Mouse (Mus musculus) embryonic facial prominence, embryonic 11.5 days (tissue): ENCODE results near the gene Txndc16. TPM values are rescaled to one million over a fixed set of nuclear protein-coding genes. Genes with fewer than 3 reads are reported as not detected.
A peak's percentile ranks its signal among the peaks of the same experiment; 100 is the strongest.

ENCODE experiments used
- ATAC-seq: fragments of 200-750 bp; cut with Nextera tagmentation; replicated peaks from 2 replicates; pipeline ENCODE4 v1.8.0; 2017; ENCODE audit warnings: low read depth; ENCODE audit not compliant: insufficient number of reproducible peaks, low FRiP score, low TSS enrichment
- DNase-seq: peaks from one replicate; pipeline ENCODE4 v3.0.0-alpha.2; 2015; ENCODE audit warnings: low spot score
- H3K27ac ChIP-seq: fragments of 300-500 bp; sonication (generic); replicated peaks from 2 replicates; pipeline ENCODE4 v1.5.1; 2014; ENCODE audit warnings: mild to moderate bottlenecking, low read depth, low read length, control low read depth
- H3K27me3 ChIP-seq: fragments of 300-500 bp; sonication (generic); 2 replicates; pipeline ENCODE4 v1.6.1; 2014; ENCODE audit warnings: mild to moderate bottlenecking, low read length, moderate library complexity, mixed read lengths; ENCODE audit not compliant: control insufficient read depth, insufficient read depth
- H3K36me3 ChIP-seq: fragments of 300-500 bp; sonication (generic); replicated peaks from 2 replicates; pipeline ENCODE4 v1.6.1; 2014; ENCODE audit warnings: low read depth, mild to moderate bottlenecking, low read length, moderate library complexity, mixed read lengths; ENCODE audit not compliant: control insufficient read depth, insufficient read depth
- H3K4me1 ChIP-seq: fragments of 300-500 bp; sonication (generic); 2 replicates; pipeline ENCODE4 v1.6.1; 2014; ENCODE audit warnings: low read length, mixed read lengths; ENCODE audit not compliant: control insufficient read depth, insufficient read depth
- H3K4me2 ChIP-seq: fragments of 300-500 bp; sonication (generic); 2 replicates; pipeline ENCODE4 v1.6.1; 2014; ENCODE audit warnings: low read depth, mild to moderate bottlenecking, control low read depth, low read length, moderate library complexity
- H3K4me3 ChIP-seq: fragments of 300-500 bp; sonication (generic); 2 replicates; pipeline ENCODE4 v1.5.1; 2014; ENCODE audit warnings: low read depth, low read length, control low read depth
- H3K9ac ChIP-seq: fragments of 300-500 bp; sonication (generic); replicated peaks from 2 replicates; pipeline ENCODE4 v1.6.1; 2014; ENCODE audit warnings: mild to moderate bottlenecking, control low read depth, low read length
- H3K9me3 ChIP-seq: fragments of 300-500 bp; sonication (generic); replicated peaks from 2 replicates; pipeline ENCODE4 v1.6.1; 2016; ENCODE audit warnings: mild to moderate bottlenecking, low read length, inconsistent platforms, mixed read lengths; ENCODE audit not compliant: control insufficient read depth
- WGBS: fragments of 180-500 bp; shearing (Covaris S2); extraction: QIAGEN DNeasy Blood & Tissue Kit; methylation state at CpG from one replicate; pipeline ENCODE4 v1.1.7; 2014; 5-methylcytosine and 5-hydroxymethylcytosine counted together
- polyA plus RNA-seq: library from polyadenylated mRNA; unstranded; fragments of >200 nt; fragmentation: Nextera tagmentation; extraction: Ambion mirVana; gene quantifications from 2 replicates; pipeline ENCODE4 v1.2.1, GENCODE M21; 2014

The Txndc16 gene
- 19.3 and 22.8 TPM in 2 replicates for polyA plus RNA-seq

GRCm38 (mm10) chr14:45220090-45220956, at the start of gene Txndc16:
Txndc16 (minus strand) TSS chr14:45220328.
- H3K36me3 ChIP-seq, result no peaks in the 10 kb centered on the region
- DNase-seq (peak; percentile 84), ATAC-seq (peak; percentile 50)
- H3K4me2 ChIP-seq, result peak within 1 kb of the TSS; percentile 93
- H3K4me3 ChIP-seq, result peak within 1 kb of the TSS; percentile 88
- under 1% methylated on average over 41 of the region's 59 CpGs for WGBS
- no peaks in the 10 kb centered on the region for H3K27me3 ChIP-seq
- peak within 1 kb of the TSS; percentile 85 for H3K9ac ChIP-seq
- no peaks in the 10 kb centered on the region for H3K4me1 ChIP-seq
- H3K27ac ChIP-seq, result peak within 1 kb of the TSS; percentile 83
- no peaks in the 10 kb centered on the region for H3K9me3 ChIP-seq

DNA sequence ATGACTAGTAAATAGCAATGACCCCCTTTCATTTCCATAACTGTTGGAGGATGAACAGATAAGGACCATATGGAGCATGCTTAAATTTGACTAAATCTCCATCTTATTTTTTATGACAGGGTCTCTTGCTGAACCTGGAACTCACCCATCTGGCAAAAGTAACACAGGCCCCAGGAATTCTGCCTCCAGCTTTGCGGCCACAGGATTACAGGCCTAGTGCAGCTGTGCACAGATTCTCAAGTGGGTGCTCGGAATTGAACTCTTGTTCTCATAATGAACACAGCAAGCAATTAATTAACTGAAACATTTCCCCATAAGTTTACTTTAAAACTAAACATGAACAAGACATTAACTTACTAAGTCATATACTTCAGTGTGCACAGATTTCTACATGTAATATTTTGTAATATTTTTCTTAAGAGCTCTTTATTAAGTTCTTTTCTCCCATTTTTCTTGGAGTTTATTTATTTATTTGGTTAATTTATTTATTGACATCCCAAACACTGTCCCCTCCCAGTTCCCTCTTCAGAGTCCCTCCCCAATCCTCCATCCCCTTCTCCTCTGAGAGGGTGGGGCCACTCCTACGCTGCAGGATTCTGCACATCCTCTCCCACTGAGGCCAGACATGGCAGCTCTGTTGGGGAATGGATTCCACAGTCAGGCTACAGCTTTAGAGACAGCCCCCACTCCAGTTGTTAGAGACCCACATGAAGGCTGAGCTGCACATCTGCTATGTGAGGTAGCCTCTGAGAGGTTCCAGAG, 43.9 kb upstream of the Txndc16 start:
- H3K4me1 ChIP-seq, result no peaks in the 10 kb centered on the region
- no peak overlapping the region for H3K27ac ChIP-seq
- DNase-seq (no peak), ATAC-seq (no peak)
- H3K9ac ChIP-seq, result no peak overlapping the region
- H3K36me3 ChIP-seq, result no peaks in the 10 kb centered on the region
- WGBS, result 86% methylated on average over 3 of the region's 3 CpGs
- no peaks in the 10 kb centered on the region for H3K9me3 ChIP-seq
- H3K4me2 ChIP-seq, result no peak overlapping the region
- no peak overlapping the region for H3K4me3 ChIP-seq
- H3K27me3 ChIP-seq, result no peaks in the 10 kb centered on the region

- no peaks in the 10 kb centered on the region for H3K27me3 ChIP-seq
- no peak overlapping the region for H3K9ac ChIP-seq
- no peaks in the 10 kb centered on the region for H3K4me1 ChIP-seq
- H3K4me2 ChIP-seq, result no peak overlapping the region
- no peaks in the 10 kb centered on the region for H3K36me3 ChIP-seq
- H3K9me3 ChIP-seq, result no peaks in the 10 kb centered on the region
- ATAC-seq (no peak), DNase-seq (no peak)
- WGBS, result 88% methylated on average over 4 of the region's 4 CpGs
- H3K4me3 ChIP-seq, result no peak overlapping the region
- H3K27ac ChIP-seq, result no peak overlapping the region
These were observed 31.5 kb upstream of the Txndc16 start for GRCm38 (mm10) chr14:45251548-45252076.

GRCm38 (mm10) chr14:45241613-45242012, 21.5 kb upstream of the Txndc16 start:
- no peak overlapping the region for H3K27ac ChIP-seq
- H3K27me3 ChIP-seq, result no peaks in the 10 kb centered on the region
- H3K9ac ChIP-seq, result no peak overlapping the region
- no peak for DNase-seq
- no peaks in the 10 kb centered on the region for H3K4me1 ChIP-seq
- 50% methylated on average over 1 of the region's 1 CpGs for WGBS
- ATAC-seq, result no peak
- no peaks in the 10 kb centered on the region for H3K36me3 ChIP-seq
- H3K4me2 ChIP-seq, result no peak overlapping the region
- no peak overlapping the region for H3K4me3 ChIP-seq
- no peaks in the 10 kb centered on the region for H3K9me3 ChIP-seq

GRCm38 (mm10) chr14:45239042-45239441, 18.9 kb upstream of the Txndc16 start:
- DNase-seq, result no peak
- Histone ChIP-seq H3K4me3 (no peak overlapping the region), H3K4me2 (no peak overlapping the region), H3K9me3 (no peaks in the 10 kb centered on the region), H3K27ac (no peak overlapping the region), H3K27me3 (no peaks in the 10 kb centered on the region), H3K4me1 (no peaks in the 10 kb centered on the region), H3K36me3 (no peaks in the 10 kb centered on the region), H3K9ac (no peak overlapping the region)
- ATAC-seq, result no peak
- WGBS, result 68% methylated on average over 2 of the region's 2 CpGs

DNA sequence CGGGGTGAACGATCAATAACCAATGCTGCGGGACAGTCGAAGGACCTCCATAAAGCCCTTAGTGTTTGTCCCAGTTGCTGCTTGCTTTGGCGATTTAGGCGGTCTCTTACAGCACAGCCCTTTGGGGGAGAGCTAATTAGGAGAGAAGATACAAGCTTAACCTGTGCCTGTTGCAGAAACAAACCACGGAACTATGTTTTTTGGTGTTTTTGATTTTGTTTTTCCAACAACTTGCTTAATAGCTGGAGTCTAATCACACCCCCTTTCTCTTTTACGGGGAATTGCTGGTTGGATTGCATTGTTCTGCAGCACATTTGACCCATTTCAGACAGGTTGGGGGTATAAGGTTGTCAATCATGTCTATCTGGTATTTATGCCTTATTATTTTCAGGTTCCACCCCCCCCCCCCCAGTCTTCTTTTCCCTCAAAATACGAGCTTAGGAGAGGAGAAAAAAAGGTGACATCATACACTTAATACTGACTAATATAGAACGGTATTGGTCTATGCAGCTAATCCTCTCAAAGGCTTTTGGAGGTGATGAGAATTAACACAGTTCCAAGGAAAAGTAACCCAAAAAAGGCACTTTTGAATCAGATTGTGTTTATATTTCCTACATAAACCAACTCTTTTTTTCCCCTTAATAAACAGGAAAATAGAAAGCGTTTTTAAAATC, 966 bp upstream of the Txndc16 start:
- DNase-seq, result peak; percentile 36
- H3K4me1 ChIP-seq, result no peaks in the 10 kb centered on the region
- no peaks in the 10 kb centered on the region for H3K36me3 ChIP-seq
- H3K9me3 ChIP-seq, result no peaks in the 10 kb centered on the region
- peak overlapping the region; percentile 93 for H3K4me2 ChIP-seq
- WGBS, result 9% methylated on average over 11 of the region's 11 CpGs
- peak overlapping the region; percentile 85 for H3K9ac ChIP-seq
- no peak for ATAC-seq
- H3K4me3 ChIP-seq, result peak overlapping the region; percentile 88
- H3K27ac ChIP-seq, result peak overlapping the region; percentile 83; the same call in 1 of the 2 replicates
- H3K27me3 ChIP-seq, result no peaks in the 10 kb centered on the region

- ATAC-seq (peak; percentile 99), DNase-seq (peak; percentile 100)
- Histone ChIP-seq H3K9me3 (no peaks in the 10 kb centered on the region), H3K9ac (peak within 1 kb of the TSS; percentile 85), H3K27ac (peak within 1 kb of the TSS; percentile 83), H3K4me2 (peak within 1 kb of the TSS; percentile 93), H3K36me3 (no peaks in the 10 kb centered on the region), H3K27me3 (no peaks in the 10 kb centered on the region), H3K4me3 (peak within 1 kb of the TSS; percentile 88), H3K4me1 (no peaks in the 10 kb centered on the region)
- under 1% methylated on average over 51 of the region's 86 CpGs for WGBS
These were observed 643 bp downstream of the Txndc16 start, which contains the start of gene Gpr137c for GRCm38 (mm10) chr14:45219281-45220089. Gpr137c (plus strand) TSS chr14:45219717.
